Comparison of ENCODE assay signal across 8 mouse cellular contexts in the genomic region with DNA sequence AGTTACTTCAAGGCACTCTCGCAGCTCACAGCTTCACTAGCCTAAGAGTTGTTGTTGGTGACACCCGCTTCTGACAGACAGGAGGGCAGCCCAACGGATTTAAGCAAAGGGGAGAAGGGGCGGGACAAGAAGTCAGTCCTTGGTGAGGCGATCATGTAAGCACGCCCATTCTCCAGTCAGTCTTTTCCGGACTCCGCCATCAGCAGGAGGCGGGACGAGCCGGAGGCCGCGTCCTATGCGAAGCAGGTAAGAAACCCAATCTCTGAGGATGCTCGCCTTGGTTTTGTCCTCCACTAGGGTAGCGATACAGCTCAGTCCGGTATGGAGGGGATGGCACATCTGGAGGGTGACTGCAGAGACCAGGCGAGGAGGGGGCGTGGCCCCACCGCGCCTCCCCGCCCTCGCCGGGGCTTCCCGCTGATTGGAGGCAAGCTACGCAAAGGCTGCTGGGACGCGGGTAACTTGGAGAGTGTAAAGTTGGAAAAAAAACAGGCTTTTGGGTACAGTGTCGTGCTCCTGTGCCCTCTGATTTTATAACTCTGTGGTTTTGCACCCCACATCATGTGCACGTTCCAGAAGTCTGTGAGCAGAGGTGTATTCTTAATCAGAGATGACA. TPM values are rescaled to one million over a fixed set of nuclear protein-coding genes. Genes with fewer than 3 reads are reported as not detected.
A peak's percentile ranks its signal among the peaks of the same experiment; 100 is the strongest.
DNase-seq lines count a peak whose midpoint lies in the region; ATAC-seq and TF ChIP-seq lines count a peak whose summit lies in the region.

A gene (plus strand): TSS at position 139 of the 616 bp plus-strand sequence.
A gene (minus strand): TSS at position 397 of the 616 bp plus-strand sequence.

- WGBS in hindbrain, embryonic 15.5 days: under 1% methylated on average over 30 of the region's 30 CpGs

- H3K9ac ChIP-seq in hindbrain, embryonic 15.5 days: peak within 1 kb of the TSS; percentile 63

- H3K4me3 ChIP-seq in hindbrain, embryonic 15.5 days: peak within 1 kb of the TSS; percentile 66
- peak within 1 kb of the TSS; percentile 63 for H3K4me3 ChIP-seq in left cerebral cortex, adult 2 months

- peak within 1 kb of the TSS; percentile 98 for H3K4me2 ChIP-seq in hindbrain, embryonic 15.5 days

- H3K27me3 ChIP-seq in hindbrain, embryonic 15.5 days: no peaks in the 10 kb centered on the region

- ATAC-seq in hindbrain, embryonic 15.5 days (ENCODE audit: low FRiP score, low read depth): peak; percentile 97
- peak; percentile 97 for ATAC-seq in megakaryocyte, adult 5-6 weeks (ENCODE audit: poor library complexity, severe bottlenecking)

- H3K27ac ChIP-seq in hindbrain, embryonic 15.5 days (replicated peaks): peak within 1 kb of the TSS; percentile 89
- peak within 1 kb of the TSS; percentile 87 for H3K27ac ChIP-seq in left cerebral cortex, adult 2 months

- DNase-seq in WW6 (ENCODE audit: low read depth, low spot score): peak; percentile 76
- DNase-seq in cerebellum, postnatal 36 days: peak; percentile 74
- DNase-seq in frontal cortex, postnatal 36 days (ENCODE audit: low spot score in 2 of 2): peak; percentile 86 to 89
- peak; percentile 73 to 79 for DNase-seq in left cerebral cortex, adult 2 months (ENCODE audit: extremely low spot score in 1 of 2, low spot score in 2 of 2)
- DNase-seq in right cerebral cortex, adult 2 months (ENCODE audit: low spot score in 2 of 2): peak; percentile 87 to 88
- peak; percentile 89 for DNase-seq in urinary bladder, postnatal 14 days (ENCODE audit: low spot score)

- intact Hi-C loops in left cerebral cortex, adult 2 months (cut with DNase I): no loop called here

- no peaks in the 10 kb centered on the region for H3K9me3 ChIP-seq in hindbrain, embryonic 15.5 days

- no peak; the same call in 1 of the 2 replicates for TF ChIP-seq CTCF in left cerebral cortex, adult 2 months (IDR thresholded peaks at IDR 0.05)

- H3K4me1 ChIP-seq in hindbrain, embryonic 15.5 days (replicated peaks): peaks cover 18% of the 10 kb centered on the region

- H3K36me3 ChIP-seq in hindbrain, embryonic 15.5 days: no peaks in the 10 kb centered on the region

RNA-seq across cellular contexts. Expression of the first gene that starts in this region (rescaled TPM):
- 18.9 and 19.1 TPM in 2 replicates for polyA plus RNA-seq in hindbrain, embryonic 15.5 days (2015; fragmentation: Nextera tagmentation; extraction: Ambion mirVana)
- 1 to 10 TPM; 8.4 to 8.8 TPM for total RNA-seq in left cerebral cortex, adult 2 months (2021)
- 14.8 and 17.0 TPM in 2 replicates for total RNA-seq in megakaryocyte, adult 5-6 weeks (2015)
- 11.3 and 18.5 TPM in 2 replicates for total RNA-seq in megakaryocyte, adult 5-6 weeks (2017)

RNA-seq across cellular contexts. Expression of the second gene that starts in this region (rescaled TPM):
- 7.1 and 11.0 TPM in 2 replicates for polyA plus RNA-seq in hindbrain, embryonic 15.5 days (2015; fragmentation: Nextera tagmentation; extraction: Ambion mirVana)
- 1 to 10 TPM; 4.4 to 6.7 TPM for total RNA-seq in left cerebral cortex, adult 2 months (2021)
- 8.0 and 12.2 TPM in 2 replicates for total RNA-seq in megakaryocyte, adult 5-6 weeks (2015)
- 14.6 and 18.1 TPM in 2 replicates for total RNA-seq in megakaryocyte, adult 5-6 weeks (2017)

Comparison
In these comparisons a context has a peak if more than half of its experiments do, and no peak if none do; other contexts are left out.
1. Peak in every context shown above with its lines: DNase-seq, ATAC-seq, H3K4me3 ChIP-seq and H3K27ac ChIP-seq.